Mouse (Mus musculus) neural tube, embryonic 14.5 days (tissue): ENCODE measurements at regions not wholly inside any gene's neighbourhood (a gene's known extent, or its start where the extent isn't known, plus 50 kb on each side); places are given as distances from the start of the nearest gene placed in this dataset.

Experiments used
- ATAC-seq: fragments of 200-750 bp; cut with Nextera tagmentation; 2 replicates; pipeline ENCODE4 v1.8.0; 2017; ENCODE audit warnings: low read depth, mild to moderate bottlenecking, moderate TSS enrichment, moderate library complexity
- H3K27ac ChIP-seq: fragments of 300-500 bp; sonication (generic); 2 replicates; pipeline ENCODE4 v1.5.1; 2014; ENCODE audit warnings: low read depth, mild to moderate bottlenecking, control low read depth, low read length, moderate library complexity, mixed read lengths
- H3K27me3 ChIP-seq: fragments of 300-500 bp; sonication (generic); 2 replicates; pipeline ENCODE4 v1.6.1; 2014; ENCODE audit warnings: low read length; ENCODE audit not compliant: control insufficient read depth, insufficient read depth
- H3K36me3 ChIP-seq: fragments of 300-500 bp; sonication (generic); 2 replicates; pipeline ENCODE4 v1.6.1; 2014; ENCODE audit warnings: low read length, mixed read lengths; ENCODE audit not compliant: control insufficient read depth, insufficient read depth
- H3K4me1 ChIP-seq: fragments of 300-500 bp; sonication (generic); 2 replicates; pipeline ENCODE4 v1.6.1; 2014; ENCODE audit warnings: low read length; ENCODE audit not compliant: control insufficient read depth, insufficient read depth
- H3K4me2 ChIP-seq: fragments of 300-500 bp; sonication (generic); 2 replicates; pipeline ENCODE4 v1.6.1; 2014; ENCODE audit warnings: mild to moderate bottlenecking, low read depth, low read length, control low read depth
- H3K4me3 ChIP-seq: fragments of 300-500 bp; sonication (generic); 2 replicates; pipeline ENCODE4 v1.5.1; 2014; ENCODE audit warnings: low read depth, low read length, control low read depth, mixed read lengths
- H3K9ac ChIP-seq: fragments of 300-500 bp; sonication (generic); replicated peaks from 2 replicates; pipeline ENCODE4 v1.6.1; 2014; ENCODE audit warnings: low read depth, mild to moderate bottlenecking, control low read depth, low read length, mixed read lengths
- H3K9me3 ChIP-seq: fragments of 300-500 bp; sonication (generic); 2 replicates; pipeline ENCODE4 v1.6.1; 2016; ENCODE audit warnings: low read length; ENCODE audit not compliant: control insufficient read depth
- WGBS: fragments of 180-500 bp; shearing (Covaris S2); extraction: QIAGEN DNeasy Blood & Tissue Kit; methylation state at CpG from one replicate; pipeline ENCODE4 v1.1.7; 2014; 5-methylcytosine and 5-hydroxymethylcytosine counted together

DNA sequence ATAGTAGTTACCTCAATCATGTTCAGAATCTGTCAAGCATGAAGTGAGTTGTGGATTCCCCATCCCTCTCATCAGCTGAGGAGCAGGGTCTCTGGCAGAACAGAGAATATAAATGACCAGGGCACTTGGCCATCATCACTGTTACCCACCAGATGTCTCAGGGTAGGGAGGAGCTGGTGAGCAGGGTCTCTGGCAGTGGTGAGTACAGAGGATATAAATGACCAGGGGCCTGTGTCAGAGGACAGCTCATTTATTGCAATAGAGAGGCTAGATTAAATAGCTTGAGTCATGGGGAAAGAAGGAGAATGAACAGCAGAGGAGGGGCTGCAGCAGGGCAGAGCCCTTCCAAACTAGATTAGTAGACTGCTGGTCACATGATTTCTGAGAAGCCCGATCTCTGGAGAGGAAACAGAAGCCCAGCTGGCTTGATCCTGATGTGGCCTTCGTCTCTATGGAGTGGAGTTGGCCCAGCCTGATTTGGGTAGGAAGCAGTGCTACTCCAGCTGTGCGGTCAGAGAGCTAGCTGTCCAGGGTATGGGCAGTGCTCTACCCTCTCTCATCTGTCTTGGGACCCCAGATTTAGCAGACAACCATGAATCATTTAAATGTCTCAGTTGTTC lies 766.3 kb downstream of the Dach1 start:
- no peak for ATAC-seq
- no peak overlapping the region for H3K4me3 ChIP-seq
- no peak overlapping the region for H3K27ac ChIP-seq
- H3K9ac ChIP-seq = no peak overlapping the region
- no peaks in the 10 kb centered on the region for H3K9me3 ChIP-seq
- H3K4me2 ChIP-seq = no peak overlapping the region
- WGBS = 61% methylated on average over 3 of the region's 3 CpGs
- H3K27me3 ChIP-seq = no peaks in the 10 kb centered on the region
- no peaks in the 10 kb centered on the region for H3K4me1 ChIP-seq
- H3K36me3 ChIP-seq = no peaks in the 10 kb centered on the region

DNA sequence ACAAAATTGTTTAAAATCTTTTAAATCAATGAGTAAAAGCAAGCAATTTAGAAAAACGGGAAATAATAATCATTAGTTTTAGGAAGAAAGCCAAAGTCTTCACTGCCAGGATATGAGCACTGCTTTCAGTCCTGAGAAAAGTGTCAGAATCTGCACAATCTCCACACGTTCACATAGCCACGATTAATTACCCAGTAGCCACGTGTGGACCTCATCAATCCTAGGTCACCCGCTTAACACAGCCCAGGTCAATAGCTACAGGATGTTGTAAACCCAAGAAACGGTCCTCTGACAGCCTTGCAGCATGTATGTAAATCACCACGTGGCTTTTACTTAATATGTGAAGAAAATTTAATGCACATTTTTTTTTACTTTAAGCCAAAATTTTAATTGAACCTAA lies 773.2 kb downstream of the Dach1 start:
- no peak for ATAC-seq
- Histone ChIP-seq H3K27me3 (no peaks in the 10 kb centered on the region), H3K9ac (no peak overlapping the region), H3K9me3 (no peaks in the 10 kb centered on the region), H3K4me2 (no peak overlapping the region), H3K36me3 (no peaks in the 10 kb centered on the region), H3K4me1 (no peaks in the 10 kb centered on the region), H3K4me3 (no peak overlapping the region), H3K27ac (no peak overlapping the region)
- 32% methylated on average over 7 of the region's 7 CpGs for WGBS

DNA sequence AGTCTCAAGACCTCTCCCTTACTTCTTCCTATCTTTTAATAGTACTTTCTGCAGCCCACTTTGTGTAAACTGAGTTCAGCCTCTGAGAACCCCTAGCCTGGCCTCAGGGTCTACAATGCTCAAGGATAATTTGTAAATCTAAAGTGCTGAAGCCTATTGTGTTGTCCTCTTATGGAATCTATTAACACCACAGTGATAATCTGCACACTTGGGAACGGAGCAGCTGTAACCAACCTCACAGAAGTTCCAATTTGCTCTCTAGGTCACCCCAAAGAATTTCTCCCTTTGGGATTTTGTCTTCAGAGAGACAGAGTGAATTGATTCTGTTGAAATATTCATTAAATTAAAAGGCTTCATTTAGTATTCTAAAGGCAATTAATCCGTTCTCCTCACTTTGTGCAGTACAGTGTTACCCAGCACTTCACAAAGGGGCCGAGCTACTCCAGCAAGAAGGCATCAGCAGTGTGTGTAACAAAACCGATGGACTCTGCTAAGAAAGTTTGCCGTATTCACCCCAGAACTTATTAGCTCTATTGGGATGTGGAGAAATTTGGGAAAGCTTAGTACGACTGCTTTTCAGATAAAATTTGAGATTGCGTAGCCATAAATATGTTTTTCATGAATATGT lies 773.7 kb downstream of the Dach1 start:
- Histone ChIP-seq H3K36me3 (no peaks in the 10 kb centered on the region), H3K4me1 (no peaks in the 10 kb centered on the region), H3K9ac (no peak overlapping the region), H3K27ac (no peak overlapping the region), H3K27me3 (no peaks in the 10 kb centered on the region), H3K4me2 (no peak overlapping the region), H3K9me3 (no peaks in the 10 kb centered on the region), H3K4me3 (no peak overlapping the region)
- WGBS = 47% methylated on average over 7 of the region's 7 CpGs
- ATAC-seq = no peak

DNA sequence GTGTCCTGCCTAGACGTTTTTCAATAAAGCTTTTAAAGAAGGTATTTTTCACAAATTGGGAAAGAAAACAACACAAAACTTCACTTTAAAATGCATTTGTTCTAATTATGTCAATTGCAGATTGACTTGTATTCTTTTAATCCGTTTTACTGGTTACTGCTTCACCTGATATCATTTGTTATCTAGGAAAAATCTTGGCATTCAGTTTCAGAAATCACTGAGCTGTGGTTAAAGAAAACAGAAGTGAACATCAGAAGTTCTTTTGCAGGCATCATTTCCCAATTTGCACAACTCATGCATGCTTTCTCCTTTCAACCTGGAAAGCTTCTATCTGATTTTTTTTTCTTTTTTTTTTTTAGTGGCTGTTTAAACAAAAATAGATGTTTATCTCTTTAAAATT lies 780.6 kb downstream of the Dach1 start:
- Histone ChIP-seq H3K9me3 (no peaks in the 10 kb centered on the region), H3K4me1 (no peaks in the 10 kb centered on the region), H3K36me3 (no peaks in the 10 kb centered on the region), H3K27ac (no peak overlapping the region), H3K4me2 (no peak overlapping the region), H3K9ac (no peak overlapping the region), H3K4me3 (no peak overlapping the region), H3K27me3 (no peaks in the 10 kb centered on the region)
- ATAC-seq = no peak
- 78% methylated on average over 2 of the region's 2 CpGs for WGBS

DNA sequence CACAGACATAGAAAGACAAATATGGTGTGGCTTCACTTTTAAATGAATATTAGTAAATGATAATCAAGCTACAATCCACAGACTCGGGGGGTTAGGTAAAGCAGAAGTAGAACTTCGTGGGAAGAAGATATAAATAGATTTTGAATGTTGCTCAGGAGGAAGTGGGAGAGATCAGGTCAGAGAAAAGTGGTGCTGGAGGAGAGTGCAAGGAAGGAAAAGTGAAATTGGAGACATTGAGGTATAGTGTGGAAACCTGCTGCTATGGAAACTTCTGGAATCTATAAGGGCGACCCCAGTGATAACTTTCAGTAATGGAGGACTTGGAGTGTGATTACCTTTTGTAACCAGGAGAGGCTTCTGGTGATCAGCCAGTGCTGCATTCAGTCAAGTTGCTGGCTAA lies 789.4 kb downstream of the Dach1 start:
- no peaks in the 10 kb centered on the region for H3K27me3 ChIP-seq
- no peak overlapping the region for H3K4me3 ChIP-seq
- no peak overlapping the region for H3K9ac ChIP-seq
- no peaks in the 10 kb centered on the region for H3K9me3 ChIP-seq
- WGBS = 79% methylated on average over 3 of the region's 3 CpGs
- H3K4me1 ChIP-seq = no peaks in the 10 kb centered on the region
- no peak overlapping the region for H3K4me2 ChIP-seq
- ATAC-seq = no peak
- H3K27ac ChIP-seq = no peak overlapping the region
- no peaks in the 10 kb centered on the region for H3K36me3 ChIP-seq

DNA sequence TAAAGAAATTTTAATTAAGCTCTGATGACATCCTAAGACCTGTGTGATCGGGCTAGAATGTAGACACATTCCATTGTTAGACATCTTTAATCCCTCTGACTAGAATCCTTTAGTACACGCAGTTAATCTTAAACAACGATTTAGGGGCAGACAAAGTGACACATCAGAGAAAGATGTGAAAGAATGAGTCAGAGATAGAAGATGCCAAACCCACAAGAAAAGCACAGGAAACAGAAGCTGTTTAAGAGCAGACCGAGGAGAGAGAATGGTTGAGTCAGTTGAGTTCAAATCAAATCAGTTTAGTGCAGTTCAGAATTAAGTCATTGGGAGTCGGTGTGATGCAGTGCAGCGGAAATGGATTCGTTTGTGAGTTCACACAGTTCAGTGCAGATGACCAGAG lies 812.6 kb downstream of the Dach1 start:
- ATAC-seq = no peak
- no peaks in the 10 kb centered on the region for H3K36me3 ChIP-seq
- no peak overlapping the region for H3K27ac ChIP-seq
- no peak overlapping the region for H3K4me2 ChIP-seq
- no peaks in the 10 kb centered on the region for H3K27me3 ChIP-seq
- H3K4me3 ChIP-seq = no peak overlapping the region
- H3K9me3 ChIP-seq = no peaks in the 10 kb centered on the region
- no peaks in the 10 kb centered on the region for H3K4me1 ChIP-seq
- no peak overlapping the region for H3K9ac ChIP-seq
- WGBS = 93% methylated on average over 7 of the region's 7 CpGs

DNA sequence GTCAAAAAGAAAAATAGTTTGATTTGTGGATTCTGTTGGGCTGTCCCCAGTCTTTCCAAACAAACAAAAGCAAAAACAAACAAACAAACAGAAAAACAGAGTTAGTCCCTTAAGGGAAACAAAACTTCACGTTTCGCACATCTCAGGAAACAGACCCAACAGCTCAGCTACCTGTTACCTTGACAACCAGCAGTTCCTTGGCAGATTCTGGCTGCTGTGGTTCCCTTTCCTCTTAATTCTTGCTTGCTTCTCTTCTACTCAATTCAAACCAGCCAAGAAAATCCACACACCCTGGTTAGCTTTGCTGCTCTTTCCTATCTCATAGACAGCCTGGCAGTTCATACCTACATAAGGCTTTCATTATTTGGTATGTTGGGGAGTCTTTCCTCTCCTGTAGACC lies 821.6 kb downstream of the Dach1 start:
- 67% methylated on average over 2 of the region's 2 CpGs for WGBS
- ATAC-seq = no peak
- Histone ChIP-seq H3K4me2 (no peak overlapping the region), H3K4me3 (no peak overlapping the region), H3K27me3 (no peaks in the 10 kb centered on the region), H3K27ac (no peak overlapping the region), H3K9ac (no peak overlapping the region), H3K36me3 (no peaks in the 10 kb centered on the region), H3K4me1 (no peaks in the 10 kb centered on the region), H3K9me3 (no peaks in the 10 kb centered on the region)

DNA sequence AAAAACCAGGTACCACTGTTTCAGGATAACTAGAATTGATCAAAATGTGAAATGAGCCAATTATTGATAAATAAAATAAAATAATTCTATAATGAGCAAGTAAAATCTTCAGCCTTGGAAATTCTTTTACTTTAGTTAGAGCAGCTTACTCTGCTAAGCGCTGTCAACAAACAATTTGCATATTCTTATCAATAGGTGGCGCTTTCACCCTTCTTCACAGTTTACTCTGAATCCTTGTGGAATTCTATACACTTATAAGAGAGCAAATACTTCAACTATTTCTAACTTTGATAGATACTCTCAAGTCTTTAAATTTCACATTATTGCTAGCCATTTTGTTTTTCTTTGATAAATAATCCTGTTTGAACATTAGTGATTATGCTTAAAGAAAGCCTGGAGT lies 812.5 kb upstream of the Klhl1 start:
- Histone ChIP-seq H3K27me3 (no peaks in the 10 kb centered on the region), H3K9me3 (no peaks in the 10 kb centered on the region), H3K4me2 (no peak overlapping the region), H3K4me3 (no peak overlapping the region), H3K9ac (no peak overlapping the region), H3K27ac (no peak overlapping the region), H3K36me3 (no peaks in the 10 kb centered on the region), H3K4me1 (no peaks in the 10 kb centered on the region)
- 3% methylated on average over 2 of the region's 2 CpGs for WGBS
- peak; percentile 56; the same call in 1 of the 2 replicates for ATAC-seq

DNA sequence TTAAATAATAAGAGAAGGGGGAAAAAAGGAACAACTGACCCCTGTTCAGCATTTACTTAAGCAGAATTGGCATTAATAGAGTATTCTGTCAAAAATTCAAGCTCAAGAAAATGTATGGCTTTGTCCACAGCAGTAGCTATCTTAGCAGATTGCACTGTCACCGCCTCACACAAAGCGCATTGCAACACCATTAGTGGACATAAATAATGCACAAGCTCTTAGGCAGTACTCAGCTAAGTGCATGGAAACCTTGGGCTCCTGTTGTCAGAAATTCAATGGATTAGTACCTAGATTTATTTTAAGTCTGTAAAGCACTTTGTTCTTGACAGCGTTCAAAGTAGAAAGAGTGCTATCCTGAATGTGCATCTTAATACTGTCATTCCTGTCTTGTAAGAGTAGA lies 811.1 kb upstream of the Klhl1 start:
- Histone ChIP-seq H3K36me3 (no peaks in the 10 kb centered on the region), H3K4me1 (no peaks in the 10 kb centered on the region), H3K9me3 (0 out of 2 replicates have a peak, but pooled peaks cover 2% of the 10 kb centered on the region), H3K27me3 (no peaks in the 10 kb centered on the region), H3K4me2 (no peak overlapping the region), H3K9ac (no peak overlapping the region), H3K4me3 (no peak overlapping the region), H3K27ac (no peak overlapping the region)
- peak; percentile 86; the same call in 1 of the 2 replicates for ATAC-seq
- 20% methylated on average over 3 of the region's 3 CpGs for WGBS
